Mouse (Mus musculus): ENCODE measurements around the gene Limk2.

Limk2 gene

GRCm38 (mm10) chr11:3408997-3409732 is at the start of gene Limk2:
Limk2 (minus strand) TSS chr11:3409189.
- peak; percentile 62 for DNase-seq (ENCODE audit: low read depth, low spot score)

- DNase-seq (ENCODE audit: low read depth, low spot score) = no peak
These were observed 49.6 kb upstream of the Limk2 start for GRCm38 (mm10) chr11:3458428-3459104.

- peak; percentile 26 for DNase-seq (ENCODE audit: low read depth, low spot score)
These were observed 47.4 kb upstream of the Limk2 start for GRCm38 (mm10) chr11:3456354-3456753.

- DNase-seq (ENCODE audit: low read depth, low spot score) = no peak
These were observed 45.5 kb upstream of the Limk2 start for GRCm38 (mm10) chr11:3454506-3454905.

- DNase-seq (ENCODE audit: low read depth, low spot score) = no peak
These were observed 44.5 kb upstream of the Limk2 start for GRCm38 (mm10) chr11:3453467-3453866.

GRCm38 (mm10) chr11:3452769-3453168 is 43.8 kb upstream of the Limk2 start:
- no peak for DNase-seq (ENCODE audit: low read depth, low spot score)

GRCm38 (mm10) chr11:3452167-3452639 is 43.2 kb upstream of the Limk2 start, which contains the start of gene Rnf185:
Rnf185 (minus strand) TSS chr11:3452363.
- peak; percentile 95 for DNase-seq (ENCODE audit: low read depth, low spot score)

GRCm38 (mm10) chr11:3451701-3452163 is 42.7 kb upstream of the Limk2 start:
- peak; percentile 19 for DNase-seq (ENCODE audit: low read depth, low spot score)

GRCm38 (mm10) chr11:3444875-3445274 is 35.9 kb upstream of the Limk2 start:
- DNase-seq (ENCODE audit: low read depth, low spot score) = no peak

GRCm38 (mm10) chr11:3443091-3443490 is 34.1 kb upstream of the Limk2 start:
- no peak for DNase-seq (ENCODE audit: low read depth, low spot score)

- DNase-seq (ENCODE audit: low read depth, low spot score) = no peak
These were observed 33.7 kb upstream of the Limk2 start for GRCm38 (mm10) chr11:3442677-3443076.

GRCm38 (mm10) chr11:3441696-3442443 is 32.9 kb upstream of the Limk2 start:
- peak; percentile 71 for DNase-seq (ENCODE audit: low read depth, low spot score)

- no peak for DNase-seq (ENCODE audit: low read depth, low spot score)
These were observed 28.6 kb upstream of the Limk2 start for GRCm38 (mm10) chr11:3437621-3438020.

GRCm38 (mm10) chr11:3433809-3434208 is 24.8 kb upstream of the Limk2 start:
- DNase-seq (ENCODE audit: low read depth, low spot score) = no peak

- DNase-seq (ENCODE audit: low read depth, low spot score) = no peak
These were observed 23.1 kb upstream of the Limk2 start for GRCm38 (mm10) chr11:3431976-3432603.

- DNase-seq (ENCODE audit: low read depth, low spot score) = no peak
These were observed 22.5 kb upstream of the Limk2 start for GRCm38 (mm10) chr11:3431515-3431914.

- DNase-seq (ENCODE audit: low read depth, low spot score) = no peak
These were observed 19.6 kb upstream of the Limk2 start for GRCm38 (mm10) chr11:3428632-3429031.

- no peak for DNase-seq (ENCODE audit: low read depth, low spot score)
These were observed 18.8 kb upstream of the Limk2 start for GRCm38 (mm10) chr11:3427697-3428230.

GRCm38 (mm10) chr11:3422242-3422641 is 13.3 kb upstream of the Limk2 start:
- no peak for DNase-seq (ENCODE audit: low read depth, low spot score)

GRCm38 (mm10) chr11:3418741-3419140 is 9.8 kb upstream of the Limk2 start:
- DNase-seq (ENCODE audit: low read depth, low spot score) = no peak

- DNase-seq (ENCODE audit: low read depth, low spot score) = no peak
These were observed 8.8 kb upstream of the Limk2 start for GRCm38 (mm10) chr11:3417795-3418194.
